Mouse (Mus musculus): Measurements from ENCODE around the gene Dcpp2. TPM values are rescaled to one million over a fixed set of nuclear protein-coding genes. Genes with fewer than 3 reads are reported as not detected.
"Not testable (repeated sequence)": the region's sequence is repeated elsewhere in the genome, so short reads cannot be mapped to it uniquely, and the experiment has no call there.

Dcpp2 gene
- polyA plus RNA-seq (2016; fragmentation: Nextera tagmentation; extraction: Ambion mirVana): not detected in 2 replicates

- not testable (repeated sequence) for H3K27me3 ChIP-seq (ENCODE audit: low read depth, poor library complexity, severe bottlenecking); H3K9me3 ChIP-seq (replicated peaks); H3K27ac ChIP-seq (replicated peaks); H3K4me3 ChIP-seq; H3K4me1 ChIP-seq; DNase-seq (ENCODE audit: low spot score); H3K36me3 ChIP-seq
- 79% methylated on average over 4 of the region's 4 CpGs for WGBS
These were observed at the start of gene Dcpp2, which contains the start of gene Dcpp1 for GRCm38 (mm10) chr17:23880576-23880975. TSS of gene Dcpp2 (plus strand) at chr17:23880880. TSS of gene Dcpp1 (plus strand) at chr17:23880876.

- H3K36me3 ChIP-seq: peaks cover 12% of the 10 kb centered on the region
- no peak overlapping the region for H3K27ac ChIP-seq (replicated peaks)
- no peaks in the 10 kb centered on the region for H3K9me3 ChIP-seq (replicated peaks)
- peaks cover 23% of the 10 kb centered on the region for H3K27me3 ChIP-seq (ENCODE audit: low read depth, poor library complexity, severe bottlenecking)
- no peak for DNase-seq (ENCODE audit: low spot score)
- H3K4me1 ChIP-seq: peaks cover 24% of the 10 kb centered on the region
- whole genome bisulfite sequencing: 100% methylated on average over 1 of the region's 1 CpGs
- no peak overlapping the region for H3K4me3 ChIP-seq
These were observed 49.5 kb upstream of the Dcpp2 start for GRCm38 (mm10) chr17:23831201-23831600.

GRCm38 (mm10) chr17:23836006-23836575 is 44.6 kb upstream of the Dcpp2 start, which contains the start of gene Prss33:
TSS of gene Prss33 (minus strand) at chr17:23836056.
- peak within 1 kb of the TSS; percentile 71 for H3K27ac ChIP-seq (replicated peaks)
- no peaks in the 10 kb centered on the region for H3K9me3 ChIP-seq (replicated peaks)
- no peaks in the 10 kb centered on the region for H3K36me3 ChIP-seq
- H3K27me3 ChIP-seq (ENCODE audit: low read depth, poor library complexity, severe bottlenecking): peaks cover 12% of the 10 kb centered on the region
- peaks cover 12% of the 10 kb centered on the region for H3K4me1 ChIP-seq
- DNase-seq (ENCODE audit: low spot score): no peak
- 57% methylated on average over 8 of the region's 8 CpGs for WGBS
- no peak within 1 kb of the TSS for H3K4me3 ChIP-seq

- Histone ChIP-seq H3K27ac (replicated peaks) (no peak overlapping the region), H3K4me1 (peaks cover 18% of the 10 kb centered on the region), H3K4me3 (no peak overlapping the region), H3K9me3 (replicated peaks) (no peaks in the 10 kb centered on the region), H3K36me3 (no peaks in the 10 kb centered on the region), H3K27me3 (ENCODE audit: low read depth, poor library complexity, severe bottlenecking) (peaks cover 16% of the 10 kb centered on the region; the same call in 1 of the 2 replicates)
- DNase-seq (ENCODE audit: low spot score): peak; percentile 49
- 32% methylated on average over 4 of the region's 4 CpGs for WGBS
These were observed 39.5 kb upstream of the Dcpp2 start for GRCm38 (mm10) chr17:23841145-23841544.

GRCm38 (mm10) chr17:23843141-23843811 is 37.4 kb upstream of the Dcpp2 start:
- Histone ChIP-seq H3K27ac (replicated peaks) (no peak overlapping the region), H3K27me3 (ENCODE audit: low read depth, poor library complexity, severe bottlenecking) (peaks cover 16% of the 10 kb centered on the region; the same call in 1 of the 2 replicates), H3K4me3 (peak overlapping the region; percentile 45), H3K4me1 (peaks cover 11% of the 10 kb centered on the region), H3K36me3 (no peaks in the 10 kb centered on the region), H3K9me3 (replicated peaks) (no peaks in the 10 kb centered on the region)
- no peak for DNase-seq (ENCODE audit: low spot score)
- WGBS: 46% methylated on average over 23 of the region's 23 CpGs

- WGBS: 15% methylated on average over 19 of the region's 19 CpGs
- Histone ChIP-seq H3K36me3 (no peaks in the 10 kb centered on the region), H3K9me3 (replicated peaks) (no peaks in the 10 kb centered on the region), H3K27ac (replicated peaks) (no peak within 1 kb of the TSS), H3K4me3 (peak within 1 kb of the TSS; percentile 45), H3K27me3 (ENCODE audit: low read depth, poor library complexity, severe bottlenecking) (peaks cover 16% of the 10 kb centered on the region; the same call in 1 of the 2 replicates), H3K4me1 (peaks cover 11% of the 10 kb centered on the region)
- DNase-seq (ENCODE audit: low spot score): peak; percentile 67
These were observed 36.8 kb upstream of the Dcpp2 start, which contains the start of the genes Prss32 and Prss41 for GRCm38 (mm10) chr17:23843812-23844273. TSS of gene Prss32 (plus strand) at chr17:23843855. TSS of gene Prss41 (minus strand) at chr17:23844172.

- no peaks in the 10 kb centered on the region for H3K36me3 ChIP-seq
- H3K4me3 ChIP-seq: no peak overlapping the region
- no peaks in the 10 kb centered on the region for H3K4me1 ChIP-seq
- no peak for DNase-seq (ENCODE audit: low spot score)
- H3K27ac ChIP-seq (replicated peaks): no peak overlapping the region
- H3K9me3 ChIP-seq (replicated peaks): no peaks in the 10 kb centered on the region
- WGBS: 51% methylated on average over 2 of the region's 2 CpGs
- H3K27me3 ChIP-seq (ENCODE audit: low read depth, poor library complexity, severe bottlenecking): no peaks in the 10 kb centered on the region
These were observed 30.7 kb upstream of the Dcpp2 start for GRCm38 (mm10) chr17:23850028-23850427.

- Histone ChIP-seq H3K4me1 (no peaks in the 10 kb centered on the region), H3K9me3 (replicated peaks) (no peaks in the 10 kb centered on the region), H3K27ac (replicated peaks) (peak overlapping the region; percentile 13), H3K27me3 (ENCODE audit: low read depth, poor library complexity, severe bottlenecking) (no peaks in the 10 kb centered on the region), H3K4me3 (no peak overlapping the region), H3K36me3 (no peaks in the 10 kb centered on the region)
- 63% methylated on average over 18 of the region's 19 CpGs for WGBS
- DNase-seq (ENCODE audit: low spot score): peak; percentile 76
These were observed 29.6 kb upstream of the Dcpp2 start for GRCm38 (mm10) chr17:23850853-23851749.

- no peaks in the 10 kb centered on the region for H3K27me3 ChIP-seq (ENCODE audit: low read depth, poor library complexity, severe bottlenecking)
- H3K27ac ChIP-seq (replicated peaks): no peak overlapping the region
- H3K9me3 ChIP-seq (replicated peaks): no peaks in the 10 kb centered on the region
- H3K4me1 ChIP-seq: no peaks in the 10 kb centered on the region
- 33% methylated on average over 5 of the region's 5 CpGs for WGBS
- no peaks in the 10 kb centered on the region for H3K36me3 ChIP-seq
- DNase-seq (ENCODE audit: low spot score): peak; percentile 58
- no peak overlapping the region for H3K4me3 ChIP-seq
These were observed 27.4 kb upstream of the Dcpp2 start for GRCm38 (mm10) chr17:23853292-23853691.

GRCm38 (mm10) chr17:23854229-23854765 is 26.4 kb upstream of the Dcpp2 start:
- WGBS: 85% methylated on average over 10 of the region's 10 CpGs
- Histone ChIP-seq H3K9me3 (replicated peaks) (no peaks in the 10 kb centered on the region), H3K4me1 (no peaks in the 10 kb centered on the region), H3K27me3 (ENCODE audit: low read depth, poor library complexity, severe bottlenecking) (no peaks in the 10 kb centered on the region), H3K27ac (replicated peaks) (no peak overlapping the region), H3K36me3 (no peaks in the 10 kb centered on the region), H3K4me3 (no peak overlapping the region)
- DNase-seq (ENCODE audit: low spot score): no peak

GRCm38 (mm10) chr17:23857193-23857592 is 23.5 kb upstream of the Dcpp2 start:
- DNase-seq (ENCODE audit: low spot score): no peak
- no peak overlapping the region for H3K4me3 ChIP-seq

GRCm38 (mm10) chr17:23857913-23858312 is 22.8 kb upstream of the Dcpp2 start:
- Histone ChIP-seq H3K27me3 (ENCODE audit: low read depth, poor library complexity, severe bottlenecking) (no peaks in the 10 kb centered on the region), H3K4me3 (no peak overlapping the region), H3K36me3 (no peaks in the 10 kb centered on the region), H3K4me1 (no peaks in the 10 kb centered on the region), H3K9me3 (replicated peaks) (no peaks in the 10 kb centered on the region), H3K27ac (replicated peaks) (no peak overlapping the region)
- 87% methylated on average over 2 of the region's 2 CpGs for WGBS
- no peak for DNase-seq (ENCODE audit: low spot score)

More at GRCm38 (mm10) chr17:23857193-23857592, 23.5 kb upstream of the Dcpp2 start:
- H3K4me1 ChIP-seq: no peaks in the 10 kb centered on the region
- no peaks in the 10 kb centered on the region for H3K27me3 ChIP-seq (ENCODE audit: low read depth, poor library complexity, severe bottlenecking)
- H3K36me3 ChIP-seq: no peaks in the 10 kb centered on the region
- 88% methylated on average over 6 of the region's 6 CpGs for WGBS
- H3K9me3 ChIP-seq (replicated peaks): no peaks in the 10 kb centered on the region
- no peak overlapping the region for H3K27ac ChIP-seq (replicated peaks)

Measured in midbrain, embryonic 10.5 days (tissue).